Mouse (Mus musculus) ES-E14 (cell line): ENCODE measurements around the gene Ano10.

Experiments
- MAFK ChIP-seq: IDR thresholded peaks from 2 replicates; pipeline ENCODE4 v1.6.1; 2014; ENCODE audit warnings: mild to moderate bottlenecking, low read depth, low read length, inconsistent platforms; ENCODE audit not compliant: insufficient read depth
- ZC3H11A ChIP-seq: IDR thresholded peaks from 2 replicates; pipeline ENCODE4 v1.6.1; 2012; ENCODE audit warnings: low read depth, mild to moderate bottlenecking, inconsistent platforms, low read length, borderline replicate concordance

DNA sequence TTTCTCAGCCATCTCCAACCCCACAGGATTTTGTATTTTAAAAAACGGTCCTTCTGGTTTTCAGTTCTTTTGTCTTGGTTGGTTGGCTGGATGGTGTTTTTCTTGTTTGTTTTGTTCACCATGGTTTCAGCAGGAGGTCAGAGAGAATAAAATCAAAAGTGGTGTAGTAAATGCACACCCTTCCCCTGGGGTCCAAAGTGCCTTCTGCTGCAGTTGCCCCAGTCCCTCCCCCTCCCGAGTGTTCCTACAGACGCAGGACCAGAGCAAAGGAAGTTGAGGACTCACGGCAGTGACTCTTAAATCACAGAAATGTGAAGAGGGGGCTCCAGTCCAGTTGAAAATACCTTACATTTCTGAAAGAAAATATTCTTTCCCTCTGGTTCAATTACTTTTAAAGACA, 19.9 kb downstream of the Ano10 start:
- no peak for TF ChIP-seq ZC3H11A
- no peak for TF ChIP-seq MAFK
